Mouse (Mus musculus): ENCODE data around the gene Gm49333. TPM values are rescaled to one million over a fixed set of nuclear protein-coding genes. Genes with fewer than 3 reads are reported as not detected.

Gene Gm49333
- not detected in 2 replicates for polyA plus RNA-seq (2021; fragmentation: Nextera tagmentation)
- long read RNA-seq, experiment 1, partial matches to known transcripts, result 2 of 11 reads
- long read RNA-seq, experiment 1, other reads (novel, unspliced or antisense), result 9 of 11 reads
- long read RNA-seq, experiment 2, partial matches to known transcripts, result 0 of 2 reads
- long read RNA-seq, experiment 2, other reads (novel, unspliced or antisense), result 2 of 2 reads

GRCm38 (mm10) chr16:20611357-20612227 lies at the start of gene Gm49333, which contains the start of the genes Eef1akmt4 and Alg3:
TSS of gene Gm49333 (plus strand) at chr16:20611610.
TSS of gene Eef1akmt4 (plus strand) at chr16:20611593.
TSS of gene Alg3 (minus strand) at chr16:20611735.

DNA sequence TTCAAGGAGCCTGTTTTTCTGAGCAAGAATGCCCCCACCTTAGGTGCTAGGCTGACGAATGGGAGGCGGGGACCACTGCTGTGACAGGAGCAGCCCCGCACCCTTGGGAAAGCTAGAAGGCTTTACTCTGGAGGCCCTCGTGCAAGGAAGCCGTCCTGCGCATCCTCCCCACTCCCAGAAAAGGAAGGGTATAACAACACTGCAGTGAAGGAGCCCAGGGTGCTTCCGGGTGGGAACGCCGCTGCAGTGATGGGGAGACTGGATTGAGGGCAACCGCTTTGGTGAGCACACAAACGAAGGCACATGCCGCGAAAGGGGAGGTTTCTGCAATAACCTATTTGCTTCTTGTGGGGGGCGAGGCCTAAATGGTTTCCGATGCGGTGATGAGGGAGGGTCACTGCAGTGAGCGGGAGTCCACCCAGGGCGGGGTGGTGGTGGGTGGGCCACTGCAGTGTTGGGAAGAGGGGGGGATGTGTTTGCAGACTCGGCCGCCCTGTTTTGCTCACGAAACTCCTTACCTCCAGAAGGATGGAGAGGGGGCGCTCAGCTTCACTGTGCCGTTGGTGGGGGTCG lies 22.0 kb upstream of the Gm49333 start, which contains the start of gene Vwa5b2:
TSS of gene Vwa5b2 (plus strand) at position 106 of the 573 bp plus-strand sequence.

GRCm38 (mm10) chr16:20621191-20621990 lies 10.0 kb downstream of the Gm49333 start, which contains the start of gene Camk2n2:
TSS of gene Camk2n2 (minus strand) at chr16:20621287.

DNA sequence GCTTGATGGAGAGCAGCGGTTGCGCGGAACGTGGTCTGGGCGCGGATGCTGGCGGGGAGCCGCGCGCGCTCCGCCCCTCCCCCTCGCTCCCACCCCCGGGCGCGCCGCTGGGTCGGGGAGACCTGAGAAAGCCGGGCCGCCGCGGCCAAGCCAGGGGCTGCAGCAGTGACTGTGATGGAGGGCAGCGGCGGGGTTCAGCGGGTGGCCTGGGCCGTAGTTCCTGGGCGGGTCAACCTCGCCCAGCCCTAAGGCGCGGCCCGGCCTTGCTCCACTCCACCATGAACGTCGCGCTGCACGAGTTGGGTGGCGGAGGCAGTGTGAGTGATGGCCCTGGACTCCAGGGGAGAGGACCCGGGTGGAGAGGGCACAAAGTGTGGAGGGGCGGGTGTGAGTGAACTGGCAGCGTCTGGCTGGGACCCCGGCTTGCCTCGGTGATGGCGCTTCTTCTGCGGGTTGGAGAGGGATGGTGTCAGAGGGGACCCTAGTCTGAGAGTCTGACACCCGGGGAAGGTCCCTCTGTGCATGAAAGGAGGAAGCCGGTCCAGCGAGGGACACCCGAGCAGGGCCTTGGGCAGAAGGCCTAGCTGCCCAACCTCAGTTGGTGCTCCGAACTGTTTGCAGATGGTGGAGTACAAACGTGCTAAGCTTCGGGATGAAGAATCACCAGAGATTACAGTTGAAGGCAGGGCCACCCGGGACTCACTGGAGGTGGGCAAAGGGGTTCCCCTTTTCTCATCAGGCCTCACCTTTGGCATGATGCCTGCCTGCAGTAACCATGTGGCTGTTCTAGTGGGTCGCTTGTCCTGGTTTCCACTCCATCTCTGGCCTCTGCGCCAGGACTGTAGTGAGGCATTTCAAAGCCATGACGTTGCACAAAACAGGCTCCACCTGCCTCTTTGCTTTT lies 18.6 kb downstream of the Gm49333 start, which contains the start of gene Ece2:
TSS of gene Ece2 (plus strand) at position 98 of the 904 bp plus-strand sequence.

DNA sequence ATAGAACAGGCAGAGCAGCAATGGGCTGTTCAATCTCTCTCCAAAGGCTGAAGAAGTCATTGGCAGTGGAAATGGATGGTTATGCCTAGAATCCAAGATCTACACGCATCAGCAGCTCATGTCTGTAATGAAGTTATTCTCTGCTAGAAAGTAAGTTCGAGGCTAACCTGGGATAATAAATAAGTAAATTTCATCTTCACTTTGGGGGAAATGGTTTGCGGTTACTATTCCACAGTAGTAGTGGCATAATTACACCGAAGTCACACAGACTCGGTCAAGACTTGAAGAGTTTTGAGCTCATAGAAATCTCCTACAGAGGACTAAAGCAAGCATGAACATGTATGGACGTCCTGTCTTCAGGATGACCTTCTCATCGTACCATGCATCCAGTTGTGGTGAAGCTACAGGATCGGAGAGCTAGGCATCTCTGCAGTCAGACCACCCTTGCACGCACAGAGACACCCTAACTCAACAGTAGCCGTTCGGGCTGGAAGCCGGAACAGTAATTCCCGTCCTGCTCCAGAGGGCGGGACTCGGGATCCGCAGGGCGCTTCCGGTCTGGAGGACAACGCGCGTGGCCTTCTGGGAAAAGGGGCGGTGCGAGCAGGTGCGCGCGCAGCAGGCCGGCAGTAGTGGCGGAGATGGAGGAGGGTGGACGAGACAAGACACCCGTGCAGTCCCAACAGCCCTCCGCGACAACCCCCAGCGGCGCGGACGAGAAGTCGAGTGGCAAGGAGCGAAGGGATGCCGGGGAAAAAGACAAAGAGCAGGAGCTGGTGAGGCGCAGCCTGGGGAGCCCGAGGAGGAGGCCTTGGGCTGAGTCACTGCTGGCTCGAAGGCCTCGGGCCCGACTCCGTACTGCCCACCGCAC lies 39.9 kb downstream of the Gm49333 start, which contains the start of gene Psmd2:
TSS of gene Psmd2 (plus strand) at position 577 of the 871 bp plus-strand sequence.

DNA sequence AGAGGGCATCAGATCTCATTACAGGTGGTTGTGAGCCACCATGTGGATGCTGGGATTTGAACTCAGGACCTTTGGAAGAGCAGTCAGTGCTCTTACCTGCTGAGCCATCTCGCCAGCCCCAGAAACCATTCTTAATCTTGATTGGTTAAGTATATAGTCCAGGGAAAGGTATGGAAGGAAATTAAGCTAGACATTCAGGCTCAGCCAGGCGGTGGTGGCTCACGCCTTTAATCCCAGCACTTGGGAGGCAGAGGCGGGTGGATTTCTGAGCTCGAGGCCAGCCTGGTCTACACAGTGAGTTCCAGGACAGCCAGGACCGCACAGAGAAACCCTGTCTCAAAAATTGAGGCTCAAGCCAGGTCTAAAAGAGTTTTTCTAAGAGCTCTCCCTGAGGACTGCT lies 56.6 kb downstream of the Gm49333 start, which contains the start of gene Eif4g1:
TSS of gene Eif4g1 (plus strand) at position 301 of the 400 bp plus-strand sequence.

DNA sequence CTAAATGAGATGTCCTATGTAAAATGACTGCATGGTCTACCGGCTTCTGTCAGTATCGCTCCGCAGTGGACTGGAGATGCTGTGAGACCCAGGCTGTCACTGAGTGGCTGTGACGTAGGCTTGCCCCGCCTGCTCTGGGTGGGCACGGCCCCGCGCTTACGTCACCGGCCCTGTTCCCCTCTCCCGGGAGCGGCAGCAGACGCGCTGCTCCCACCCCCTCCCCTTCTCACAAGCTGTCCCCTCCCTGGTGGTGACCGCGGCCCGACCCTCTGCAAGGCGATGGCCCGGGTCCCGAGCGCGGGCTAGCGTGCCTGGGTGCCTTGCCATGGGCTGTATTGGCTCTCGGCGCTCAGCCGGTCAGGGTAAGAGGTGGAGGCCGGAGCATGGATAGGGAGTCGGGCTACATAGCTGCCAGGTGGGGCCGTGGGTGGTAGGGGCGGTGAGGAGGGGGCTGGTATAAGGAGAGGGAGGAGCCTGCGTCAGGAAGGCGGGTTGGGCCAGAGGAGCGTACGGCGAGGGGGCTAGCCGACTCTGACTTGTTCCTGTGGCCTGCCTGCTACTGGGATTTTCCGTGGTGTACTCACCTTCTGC lies 81.8 kb downstream of the Gm49333 start, which contains the start of gene Fam131a:
TSS of gene Fam131a (plus strand) at position 131 of the 591 bp plus-strand sequence.

Other genes with a start within 250 kb of the Gm49333 start
- gene Abcc5, start 185.2 kb upstream of the Gm49333 start, polyA plus RNA-seq (2021; fragmentation: Nextera tagmentation), result 52.2 and 83.4 TPM in 2 replicates
- 26.1 and 45.1 TPM in 2 replicates for gene Eif2b5, start 112.8 kb upstream of the Gm49333 start, polyA plus RNA-seq (2021; fragmentation: Nextera tagmentation)
- 7.2 and 17.1 TPM in 2 replicates for gene Dvl3, start 94.6 kb upstream of the Gm49333 start, polyA plus RNA-seq (2021; fragmentation: Nextera tagmentation)
- gene Ap2m1, start 76.1 kb upstream of the Gm49333 start, polyA plus RNA-seq (2021; fragmentation: Nextera tagmentation), result 915 and 1,083 TPM in 2 replicates
- 39.2 and 58.3 TPM in 2 replicates for gene Abcf3, start 63.0 kb upstream of the Gm49333 start, polyA plus RNA-seq (2021; fragmentation: Nextera tagmentation)
- gene Vwa5b2, start 22.1 kb upstream of the Gm49333 start, polyA plus RNA-seq (2021; fragmentation: Nextera tagmentation), result 6.7 and 11.6 TPM in 2 replicates
- gene Eef1akmt4, start within 50 bp of the Gm49333 start, polyA plus RNA-seq (2021; fragmentation: Nextera tagmentation), result 6.3 and 6.7 TPM in 2 replicates
- gene Alg3, start 125 bp downstream of the Gm49333 start, polyA plus RNA-seq (2021; fragmentation: Nextera tagmentation), result 12.1 and 13.1 TPM in 2 replicates
- gene Camk2n2, start 9.7 kb downstream of the Gm49333 start, polyA plus RNA-seq (2021; fragmentation: Nextera tagmentation), result 22.0 and 23.7 TPM in 2 replicates
- 6.3 and 7.7 TPM in 2 replicates for gene Ece2, start 18.2 kb downstream of the Gm49333 start, polyA plus RNA-seq (2021; fragmentation: Nextera tagmentation)
- 129 and 158 TPM in 2 replicates for gene Psmd2, start 40.0 kb downstream of the Gm49333 start, polyA plus RNA-seq (2021; fragmentation: Nextera tagmentation)
- 17.6 and 30.0 TPM in 2 replicates for gene Eif4g1, start 56.7 kb downstream of the Gm49333 start, polyA plus RNA-seq (2021; fragmentation: Nextera tagmentation)
- 165 and 297 TPM in 2 replicates for gene Fam131a, start 81.6 kb downstream of the Gm49333 start, polyA plus RNA-seq (2021; fragmentation: Nextera tagmentation)
- gene Polr2h, start 106.1 kb downstream of the Gm49333 start, polyA plus RNA-seq (2021; fragmentation: Nextera tagmentation), result 70.1 and 79.0 TPM in 2 replicates
- gene Clcn2, start 106.1 kb downstream of the Gm49333 start, polyA plus RNA-seq (2021; fragmentation: Nextera tagmentation), result 8.0 and 16.2 TPM in 2 replicates
- gene Chrd, start 121.5 kb downstream of the Gm49333 start, polyA plus RNA-seq (2021; fragmentation: Nextera tagmentation), result 7.1 and 7.2 TPM in 2 replicates
- gene Thpo, start 122.9 kb downstream of the Gm49333 start, polyA plus RNA-seq (2021; fragmentation: Nextera tagmentation), result 0.54 and 0.59 TPM in 2 replicates